Comparison of ENCODE assay signal across 9 mouse cellular contexts in the genomic region with DNA sequence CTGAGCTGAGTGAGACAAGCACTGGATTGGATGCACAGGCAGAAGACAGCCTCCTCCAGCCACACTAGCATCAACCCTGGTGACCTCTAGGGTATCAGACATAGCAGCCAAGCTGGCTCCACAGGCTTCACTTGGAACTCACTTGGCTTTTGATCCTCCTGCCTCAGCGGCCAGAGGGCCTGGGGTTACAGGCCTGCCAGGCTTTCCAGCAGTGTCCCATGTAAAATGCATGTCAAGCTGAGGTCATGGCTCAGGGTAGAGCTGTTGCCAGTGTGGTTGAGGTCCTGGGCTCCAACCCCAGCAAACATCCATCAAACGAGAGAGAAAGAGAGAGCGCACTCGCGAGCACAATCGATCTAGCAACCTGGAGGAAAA. TPM values are rescaled to one million over a fixed set of nuclear protein-coding genes. Genes with fewer than 3 reads are reported as not detected.
DNase-seq lines count a peak whose midpoint lies in the region; ATAC-seq lines count a peak whose summit lies in the region.
"Had no signal": no experiment of that assay in that cellular context is flagged by ENCODE, and none has a peak within 500 bp of the region (broad histone marks: within the 10 kb centered on the region; RNA-seq: fewer than 3 reads in every experiment).

No protein-coding gene starts in this region.

- no peak for ATAC-seq in kidney, embryonic 16.5 days (ENCODE audit: low FRiP score, low TSS enrichment)
- no peak for ATAC-seq in heart, embryonic 16.5 days (replicated peaks; ENCODE audit: extremely low read depth, insufficient read depth, low FRiP score)

- H3K4me1 ChIP-seq in kidney, embryonic 16.5 days (ENCODE audit: insufficient read depth, low read length) = peaks cover 53% of the 10 kb centered on the region
- peaks cover 19% of the 10 kb centered on the region for H3K4me1 ChIP-seq in brown adipose tissue, adult 24 weeks (ENCODE audit: control insufficient read depth, insufficient read depth, insufficient read length, low read length)
- H3K4me1 ChIP-seq in heart, embryonic 16.5 days (ENCODE audit: control insufficient read depth, insufficient read depth, low read length) = peaks cover 35% of the 10 kb centered on the region

- H3K79me2 ChIP-seq in macrophage (ENCODE audit: inconsistent target) = peaks cover 66% of the 10 kb centered on the region

- H3K9me3 ChIP-seq in kidney, embryonic 16.5 days (ENCODE audit: low read length) = no peaks in the 10 kb centered on the region
- H3K9me3 ChIP-seq in heart, embryonic 16.5 days (replicated peaks; ENCODE audit: control insufficient read depth, low read length) = no peaks in the 10 kb centered on the region

- 78% methylated on average over 6 of the region's 6 CpGs for WGBS in kidney, embryonic 16.5 days
- 84% methylated on average over 6 of the region's 6 CpGs for WGBS in heart, embryonic 16.5 days
- WGBS in macrophage (ENCODE audit: missing documents) = 57% methylated on average over 6 of the region's 6 CpGs

- no peaks in the 10 kb centered on the region for H3K27me3 ChIP-seq in kidney, embryonic 16.5 days (ENCODE audit: insufficient read depth, low read length)
- no peaks in the 10 kb centered on the region for H3K27me3 ChIP-seq in heart, embryonic 16.5 days (ENCODE audit: control insufficient read depth, insufficient read depth, low read length)

- H3K27ac ChIP-seq in kidney, embryonic 16.5 days (ENCODE audit: low read length) = no peak overlapping the region
- H3K27ac ChIP-seq in brown adipose tissue, adult 24 weeks (replicated peaks; ENCODE audit: low read depth, low read length) = 0 out of 2 replicates have a peak overlapping the region, but pooled peaks have one; percentile 5
- no peak overlapping the region for H3K27ac ChIP-seq in heart, embryonic 16.5 days (ENCODE audit: low read length)
- peak overlapping the region; percentile 98 for H3K27ac ChIP-seq in macrophage

- H3K4me3 ChIP-seq in kidney, embryonic 16.5 days (ENCODE audit: low read length) = peak overlapping the region; percentile 97
- peak overlapping the region; percentile 15 for H3K4me3 ChIP-seq in brown adipose tissue, adult 24 weeks (ENCODE audit: insufficient read depth, low read depth, low read length)
- H3K4me3 ChIP-seq in heart, embryonic 16.5 days (ENCODE audit: low read length) = no peak overlapping the region; the same call in 1 of the 2 replicates
- peak overlapping the region; percentile 92 for H3K4me3 ChIP-seq in macrophage (ENCODE audit: inconsistent target)

- H3K9ac ChIP-seq in kidney, embryonic 16.5 days (replicated peaks; ENCODE audit: low read length) = 0 out of 2 replicates have a peak overlapping the region, but pooled peaks have one; percentile 50
- H3K9ac ChIP-seq in heart, embryonic 16.5 days (ENCODE audit: low read length) = peak overlapping the region; percentile 38; the same call in 1 of the 2 replicates

- DNase-seq in kidney, postnatal 4 days = no peak
- no peak for DNase-seq in MN1 (ENCODE audit: low spot score)
- DNase-seq in lung, postnatal 10 days = no peak
- no peak for DNase-seq in thymus, postnatal 0 days (ENCODE audit: low spot score)
- DNase-seq: kidney, postnatal 14 days had no signal

- 0 out of 2 replicates have a peak, but pooled peaks cover 13% of the 10 kb centered on the region for H3K36me3 ChIP-seq in kidney, embryonic 16.5 days (ENCODE audit: insufficient read depth, low read length)
- no peaks in the 10 kb centered on the region; the same call in 1 of the 2 replicates for H3K36me3 ChIP-seq in heart, embryonic 16.5 days (ENCODE audit: control insufficient read depth, insufficient read depth)
- H3K36me3 ChIP-seq in macrophage (ENCODE audit: inconsistent target) = no peaks in the 10 kb centered on the region; the same call in 1 of the 2 replicates

- H3K4me2 ChIP-seq in kidney, embryonic 16.5 days (replicated peaks; ENCODE audit: low read depth, low read length) = peak overlapping the region; percentile 69
- peak overlapping the region; percentile 79 for H3K4me2 ChIP-seq in heart, embryonic 16.5 days (ENCODE audit: low read depth, low read length)

RNA-seq across cellular contexts. Expression of a gene that starts 1.7 kb away (rescaled TPM):
- polyA plus RNA-seq in kidney, embryonic 16.5 days (2015; fragmentation: Nextera tagmentation; extraction: Ambion mirVana) = 189 and 190 TPM in 2 replicates
- 14.0 and 16.1 TPM in 2 replicates for polyA plus RNA-seq in brown adipose tissue, adult 24 weeks (2012; ENCODE audit: insufficient read depth, insufficient read length, missing spikeins)
- 81.1 and 82.8 TPM in 2 replicates for polyA plus RNA-seq in heart, embryonic 16.5 days (2015; fragmentation: Nextera tagmentation; extraction: Ambion mirVana)
- 100 to 1,000 TPM in 25 of 26 experiments, 10 to 100 TPM in 1; 94.5 to 340 (median 169) TPM for total RNA-seq in macrophage (2018; cell fraction: chromatin; rRNA removed)
- 10 to 100 TPM; 31.1 to 80.6 (median 57.8) TPM for total RNA-seq in macrophage (2018; cell fraction: cytosol; rRNA removed)
- total RNA-seq in macrophage (2018; cell fraction: nucleus; rRNA removed) = 100 to 1,000 TPM in 14 of 26 experiments, 10 to 100 TPM in 12; 48.9 to 325 (median 105) TPM
- 33.5 to 87.9 TPM (median 87.4 TPM) in 3 replicates for polyA plus RNA-seq in macrophage (2018)
- 117 and 129 TPM in 2 replicates for polyA plus RNA-seq in thymus, postnatal 0 days (2015; fragmentation: Nextera tagmentation; extraction: Ambion mirVana)

RNA-seq across cellular contexts. Expression of a gene that starts 5.5 kb away (rescaled TPM):
- polyA plus RNA-seq in kidney, embryonic 16.5 days (2015; fragmentation: Nextera tagmentation; extraction: Ambion mirVana) = 26.0 and 28.4 TPM in 2 replicates
- 0.99 and 2.7 TPM in 2 replicates for polyA plus RNA-seq in brown adipose tissue, adult 24 weeks (2012; ENCODE audit: insufficient read depth, insufficient read length, missing spikeins)
- 12.1 and 12.7 TPM in 2 replicates for polyA plus RNA-seq in heart, embryonic 16.5 days (2015; fragmentation: Nextera tagmentation; extraction: Ambion mirVana)
- total RNA-seq in macrophage (2018; cell fraction: chromatin; rRNA removed) = 10 to 100 TPM in 3 of 26 experiments, 1 to 10 TPM in 23; 1.3 to 12.4 (median 5.2) TPM
- total RNA-seq in macrophage (2018; cell fraction: cytosol; rRNA removed) = 1 to 10 TPM; 1.3 to 6.7 (median 3.3) TPM
- total RNA-seq in macrophage (2018; cell fraction: nucleus; rRNA removed) = 10 to 100 TPM in 2 of 26 experiments, 1 to 10 TPM in 24; 1.6 to 28.4 (median 4.3) TPM
- 2.5 to 17.1 TPM (median 6.2 TPM) in 3 replicates for polyA plus RNA-seq in macrophage (2018)
- 18.0 and 18.5 TPM in 2 replicates for polyA plus RNA-seq in thymus, postnatal 0 days (2015; fragmentation: Nextera tagmentation; extraction: Ambion mirVana)

RNA-seq across cellular contexts. Expression of a gene that starts 29.2 kb away (rescaled TPM):
- 109 and 112 TPM in 2 replicates for polyA plus RNA-seq in kidney, embryonic 16.5 days (2015; fragmentation: Nextera tagmentation; extraction: Ambion mirVana)
- 43.2 and 52.6 TPM in 2 replicates for polyA plus RNA-seq in brown adipose tissue, adult 24 weeks (2012; ENCODE audit: insufficient read depth, insufficient read length, missing spikeins)
- 77.4 and 78.0 TPM in 2 replicates for polyA plus RNA-seq in heart, embryonic 16.5 days (2015; fragmentation: Nextera tagmentation; extraction: Ambion mirVana)
- total RNA-seq in macrophage (2018; cell fraction: chromatin; rRNA removed) = 100 to 1,000 TPM in 3 of 26 experiments, 10 to 100 TPM in 23; 29.5 to 116 (median 76.4) TPM
- total RNA-seq in macrophage (2018; cell fraction: cytosol; rRNA removed) = 10 to 100 TPM; 30.0 to 50.6 (median 39.5) TPM
- total RNA-seq in macrophage (2018; cell fraction: nucleus; rRNA removed) = 10 to 100 TPM; 26.4 to 93.3 (median 45.4) TPM
- 31.2 to 42.2 TPM (median 38.7 TPM) in 3 replicates for polyA plus RNA-seq in macrophage (2018)
- 65.7 and 65.9 TPM in 2 replicates for polyA plus RNA-seq in thymus, postnatal 0 days (2015; fragmentation: Nextera tagmentation; extraction: Ambion mirVana)

RNA-seq across cellular contexts. Expression of a gene that starts 29.3 kb away (rescaled TPM):
- 21.0 and 21.4 TPM in 2 replicates for polyA plus RNA-seq in kidney, embryonic 16.5 days (2015; fragmentation: Nextera tagmentation; extraction: Ambion mirVana)
- 7.5 and 10.4 TPM in 2 replicates for polyA plus RNA-seq in brown adipose tissue, adult 24 weeks (2012; ENCODE audit: insufficient read depth, insufficient read length, missing spikeins)
- polyA plus RNA-seq in heart, embryonic 16.5 days (2015; fragmentation: Nextera tagmentation; extraction: Ambion mirVana) = 16.6 and 17.9 TPM in 2 replicates
- total RNA-seq in macrophage (2018; cell fraction: chromatin; rRNA removed) = 1 to 10 TPM; 1.1 to 4.3 (median 1.8) TPM
- total RNA-seq in macrophage (2018; cell fraction: cytosol; rRNA removed) = under 1 TPM in 23 of 26 experiments, not detected in 3; 0.07 to 0.38 (median 0.18) TPM
- total RNA-seq in macrophage (2018; cell fraction: nucleus; rRNA removed) = 1 to 10 TPM in 20 of 26 experiments, under 1 TPM in 6; 0.33 to 3.4 (median 1.4) TPM
- 0.22 to 0.28 TPM in 2 of 3 replicates, not detected in the other for polyA plus RNA-seq in macrophage (2018)
- 17.6 and 18.0 TPM in 2 replicates for polyA plus RNA-seq in thymus, postnatal 0 days (2015; fragmentation: Nextera tagmentation; extraction: Ambion mirVana)

RNA-seq across cellular contexts. Expression of a gene that starts 40.1 kb away (rescaled TPM):
- 46.2 and 47.2 TPM in 2 replicates for polyA plus RNA-seq in kidney, embryonic 16.5 days (2015; fragmentation: Nextera tagmentation; extraction: Ambion mirVana)
- polyA plus RNA-seq in brown adipose tissue, adult 24 weeks (2012; ENCODE audit: insufficient read depth, insufficient read length, missing spikeins) = 41.1 and 69.6 TPM in 2 replicates
- 44.9 and 46.2 TPM in 2 replicates for polyA plus RNA-seq in heart, embryonic 16.5 days (2015; fragmentation: Nextera tagmentation; extraction: Ambion mirVana)
- 10 to 100 TPM; 24.4 to 88.3 (median 51.3) TPM for total RNA-seq in macrophage (2018; cell fraction: chromatin; rRNA removed)
- 10 to 100 TPM; 25.7 to 48.8 (median 31.2) TPM for total RNA-seq in macrophage (2018; cell fraction: cytosol; rRNA removed)
- total RNA-seq in macrophage (2018; cell fraction: nucleus; rRNA removed) = 10 to 100 TPM; 17.0 to 58.2 (median 27.0) TPM
- 28.9 to 74.4 TPM (median 41.1 TPM) in 3 replicates for polyA plus RNA-seq in macrophage (2018)
- 38.7 and 39.9 TPM in 2 replicates for polyA plus RNA-seq in thymus, postnatal 0 days (2015; fragmentation: Nextera tagmentation; extraction: Ambion mirVana)

Comparison
In these comparisons a context has a peak if more than half of its experiments do, and no peak if none do; other contexts are left out.
1. H3K27ac ChIP-seq: peak in brown adipose tissue, adult 24 weeks (single experiment) and macrophage (single experiment); none in kidney, embryonic 16.5 days (single experiment) and heart, embryonic 16.5 days (single experiment).